Mouse (Mus musculus) brain, adult 2 months (tissue): ENCODE measurements around the gene Tfb2m.

Experiments used
- DNase-seq: peaks from one replicate; pipeline ENCODE4 v3.0.0; 2011; ENCODE audit warnings: low read depth, low spot score

The Tfb2m gene

DNA sequence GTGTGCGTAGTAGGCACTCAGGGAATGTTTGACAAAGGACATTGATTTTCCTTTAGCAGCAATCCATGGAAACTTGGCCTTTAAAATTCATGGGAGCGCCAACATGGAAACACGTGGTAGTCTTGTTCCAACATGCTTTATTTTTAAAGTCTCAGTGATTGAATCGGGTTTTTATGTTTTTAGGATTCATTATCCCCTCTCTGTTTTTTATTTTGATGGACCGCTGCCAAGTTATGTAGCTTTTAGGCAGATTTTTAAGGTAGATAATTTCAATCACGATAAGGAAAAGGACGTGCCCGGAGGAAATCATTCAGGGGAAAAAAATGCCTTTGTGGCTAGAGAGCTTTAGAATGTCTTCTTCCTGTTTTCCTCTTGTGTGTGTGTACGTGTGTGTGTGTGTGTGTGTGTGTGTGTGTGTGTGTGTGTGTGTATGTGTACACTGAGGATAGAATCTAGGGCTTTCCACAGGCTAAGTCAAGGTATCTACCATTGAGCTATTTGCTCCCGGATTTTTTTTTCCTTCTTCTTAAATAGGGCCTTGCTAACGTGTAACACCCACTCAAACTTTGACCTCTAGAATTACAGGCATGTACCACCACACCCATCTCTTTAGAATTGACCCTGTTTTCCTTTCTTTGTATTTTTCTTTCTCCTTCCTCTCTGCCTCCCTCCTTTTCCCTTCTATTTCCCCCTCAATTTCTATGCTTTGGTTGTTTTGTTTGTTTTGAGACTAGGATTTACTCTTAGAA lies 13.6 kb upstream of the Tfb2m start:
- no peak for DNase-seq

GRCm38 (mm10) chr1:179556921-179557320 lies 10.9 kb upstream of the Tfb2m start:
- no peak for DNase-seq

DNA sequence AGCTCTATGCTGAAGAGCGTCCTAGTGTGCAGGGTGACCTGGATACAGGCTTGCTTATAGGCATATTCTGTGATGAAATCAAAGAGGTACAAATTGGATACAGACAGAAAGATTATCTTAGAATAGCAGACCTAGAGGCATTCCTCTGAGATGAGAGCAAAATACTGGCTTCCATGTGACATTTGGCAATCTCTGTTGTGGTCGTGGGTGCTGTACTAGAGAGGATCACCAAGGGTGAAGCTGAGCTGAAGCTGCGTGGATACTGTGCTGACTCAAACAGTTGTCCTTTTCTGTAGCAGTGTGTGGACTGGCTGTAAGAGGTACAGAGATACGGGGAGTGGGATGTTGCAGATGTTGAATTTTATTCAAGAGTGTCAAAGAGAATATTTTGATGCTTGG lies 7.9 kb upstream of the Tfb2m start:
- peak; percentile 31 for DNase-seq

- DNase-seq = peak; percentile 60
Measured at GRCm38 (mm10) chr1:179553197-179553948, 7.3 kb upstream of the Tfb2m start.

- peak; percentile 44 for DNase-seq
Measured at GRCm38 (mm10) chr1:179552751-179553150, 6.7 kb upstream of the Tfb2m start.

- no peak for DNase-seq
Measured at GRCm38 (mm10) chr1:179551921-179552320, 5.9 kb upstream of the Tfb2m start.

DNA sequence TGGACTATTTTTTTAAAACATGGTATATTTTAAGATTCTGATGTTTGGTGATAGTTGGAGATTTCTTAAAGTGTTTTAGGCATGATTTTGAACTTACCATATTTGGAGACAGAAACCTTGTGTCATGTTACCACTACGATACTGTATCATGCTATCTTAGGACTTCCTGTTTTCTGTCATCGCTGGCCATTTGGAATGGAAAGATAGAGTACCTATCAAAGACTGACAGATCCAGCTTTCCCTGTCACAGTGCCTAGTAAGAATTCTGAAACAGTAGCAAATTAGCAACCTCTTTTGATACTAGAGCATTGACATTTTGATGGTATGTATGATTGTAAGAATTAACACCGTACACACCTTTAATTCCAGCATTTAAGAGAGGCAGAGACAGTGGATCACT lies 5.3 kb upstream of the Tfb2m start:
- DNase-seq = no peak

- no peak for DNase-seq
Measured at GRCm38 (mm10) chr1:179548996-179549752, 3.1 kb upstream of the Tfb2m start.

DNA sequence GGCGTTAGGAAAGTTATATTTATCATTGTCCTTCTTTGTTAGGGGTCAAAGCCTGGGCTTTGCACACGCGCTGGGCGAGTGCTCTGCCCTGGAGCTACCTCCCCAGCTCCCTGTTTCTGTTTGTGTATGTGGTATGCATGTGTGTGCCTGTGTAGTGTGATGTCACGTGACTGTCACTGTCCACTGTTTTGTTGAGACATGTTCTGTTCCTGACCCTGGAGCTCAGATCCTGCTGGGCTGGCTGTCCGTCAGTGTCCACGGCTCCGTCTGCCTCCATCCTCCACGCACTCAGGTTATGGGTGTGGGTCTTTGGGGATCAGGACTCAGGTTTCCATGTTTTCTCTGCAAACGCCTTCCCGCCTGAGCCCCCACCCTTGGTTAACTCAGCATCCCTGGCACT lies 2.2 kb upstream of the Tfb2m start:
- no peak for DNase-seq

- DNase-seq = peak; percentile 56
Measured at GRCm38 (mm10) chr1:179547176-179547575, 1.1 kb upstream of the Tfb2m start.

DNA sequence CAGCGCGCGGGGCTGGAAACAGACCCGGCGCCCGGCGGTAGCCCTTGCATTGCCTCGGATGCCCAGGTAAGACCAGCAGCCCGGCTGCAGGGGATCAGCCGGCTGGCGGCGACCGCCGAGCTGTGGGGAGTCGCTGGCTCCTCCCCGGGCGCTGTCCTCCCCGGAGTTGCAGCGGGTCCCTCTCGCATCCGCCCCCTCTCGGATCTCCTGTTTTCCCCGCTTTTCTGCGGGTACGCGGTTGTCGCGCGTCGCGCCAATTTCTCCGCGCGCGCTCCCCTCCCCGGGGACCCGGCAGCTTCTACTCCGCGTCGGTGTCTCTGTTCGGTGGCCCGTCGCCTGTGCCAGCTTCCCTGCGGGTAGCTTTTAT lies 467 bp upstream of the Tfb2m start:
- peak; percentile 69 for DNase-seq

DNA sequence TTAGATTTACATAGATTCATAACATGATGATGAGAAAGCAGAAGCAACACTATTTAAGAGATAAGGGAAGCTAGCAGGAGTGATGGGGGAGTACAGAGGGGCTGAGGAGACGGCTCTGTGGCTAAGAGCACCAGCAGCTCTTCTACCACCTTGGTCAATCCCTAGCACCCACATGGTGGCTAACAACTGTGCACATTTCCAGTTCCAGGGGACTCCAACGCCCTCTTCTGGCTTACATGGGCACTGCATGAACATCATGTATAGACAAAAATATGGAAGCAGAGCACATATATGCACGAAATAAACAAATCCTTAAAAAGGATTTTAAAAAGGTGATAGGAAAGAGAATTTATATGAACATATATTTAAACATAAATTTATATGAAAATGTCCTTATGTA lies 4.6 kb downstream of the Tfb2m start:
- no peak for DNase-seq

DNA sequence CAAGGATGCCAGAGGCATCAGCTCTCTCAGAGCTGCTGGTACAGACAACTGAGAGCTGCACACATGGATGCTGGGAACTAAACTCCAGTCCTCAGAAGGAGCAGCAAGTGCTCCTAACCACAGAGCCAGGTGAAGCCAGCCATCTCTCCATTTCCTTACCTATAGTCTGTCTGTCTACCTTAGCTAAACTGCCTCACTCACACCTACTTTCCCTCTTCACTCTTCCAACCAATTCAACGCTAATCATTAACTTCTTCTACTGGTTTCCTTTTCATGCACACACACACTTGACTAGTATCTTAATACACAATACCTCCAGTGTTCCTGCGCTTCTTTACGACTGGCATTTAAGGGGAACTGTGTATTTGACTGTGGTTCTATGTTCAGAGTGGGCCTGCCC lies 6.2 kb downstream of the Tfb2m start:
- no peak for DNase-seq

DNA sequence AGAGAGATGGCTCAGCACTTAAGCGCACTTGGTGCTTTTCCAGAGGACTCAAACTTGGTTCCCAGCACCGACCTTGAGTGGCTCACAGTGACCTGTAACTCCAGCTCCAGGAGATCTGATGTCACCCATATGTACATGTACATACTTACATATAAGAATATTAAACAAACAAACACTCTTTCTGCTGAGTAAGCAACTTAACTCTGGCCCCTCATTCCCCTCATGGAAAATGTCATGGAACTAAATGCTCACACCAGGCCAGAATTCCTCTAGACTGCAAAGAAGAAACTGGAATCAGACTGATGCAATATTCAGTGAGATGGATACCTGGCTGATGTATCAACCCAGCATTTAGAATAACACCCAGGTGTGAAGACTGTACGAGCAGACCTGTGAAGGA lies 7.0 kb downstream of the Tfb2m start:
- no peak for DNase-seq

DNA sequence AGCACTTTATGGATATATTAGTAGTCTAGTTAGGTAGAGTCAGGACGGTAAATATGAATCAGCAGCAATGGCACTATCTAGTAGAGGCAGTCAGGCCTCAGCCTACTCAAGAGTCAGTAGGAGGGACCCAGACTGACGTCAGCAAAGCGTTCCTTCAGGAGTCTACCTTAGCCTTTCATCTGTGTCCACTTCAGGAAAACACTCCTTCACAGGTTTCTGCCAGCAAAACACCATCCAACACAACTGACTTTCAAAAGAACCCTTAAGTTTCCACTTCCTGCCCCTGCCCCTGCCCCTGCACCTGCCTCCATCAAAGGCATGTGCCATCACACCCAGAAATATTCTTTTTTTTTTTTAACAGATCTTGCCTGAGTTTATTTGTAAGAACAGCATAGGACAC lies 26.2 kb downstream of the Tfb2m start:
- DNase-seq = no peak

DNA sequence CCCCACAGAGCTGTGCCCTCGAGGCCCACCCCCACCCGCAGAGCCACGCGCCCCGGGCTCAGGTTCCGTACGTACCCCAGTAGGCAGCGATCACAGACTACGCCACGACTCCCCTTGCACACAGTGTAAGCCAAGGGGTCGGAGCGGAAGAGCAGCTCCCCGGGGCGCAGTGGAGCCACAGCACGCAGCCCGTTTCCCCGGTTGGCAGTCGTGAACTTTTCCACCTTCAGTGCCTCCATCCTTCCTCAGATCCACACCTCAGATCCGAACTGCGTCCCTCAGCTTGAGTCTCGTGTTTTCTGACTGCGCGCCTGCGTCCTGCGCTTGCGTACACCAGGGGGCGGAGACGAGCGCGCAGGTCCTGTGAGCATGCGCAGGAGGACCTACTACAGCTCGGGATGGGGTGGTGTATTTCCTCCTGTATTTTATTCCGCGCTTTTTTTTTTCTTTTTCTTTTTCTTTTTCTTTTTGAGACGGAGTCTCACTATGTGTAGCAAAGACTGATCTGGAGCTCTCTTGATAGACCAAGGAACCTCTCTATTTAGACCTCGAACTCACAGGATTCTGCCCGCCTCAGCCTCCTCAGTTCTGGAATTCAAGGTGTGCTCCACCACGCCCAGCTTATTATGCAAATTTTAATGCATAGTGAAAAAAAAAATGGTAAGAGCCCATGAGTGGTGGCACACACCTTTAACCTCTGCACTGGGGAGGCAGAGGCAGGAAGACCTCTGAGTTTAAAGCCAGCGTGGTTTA lies 28.2 kb downstream of the Tfb2m start, which contains the start of gene Smyd3:
Gene Smyd3, minus strand, starts transcription at position 329 of the 753 bp plus-strand sequence.
- DNase-seq = peak; percentile 94

GRCm38 (mm10) chr1:179516941-179517712 lies 28.9 kb downstream of the Tfb2m start:
- DNase-seq = peak; percentile 60

- DNase-seq = peak; percentile 77
Measured at GRCm38 (mm10) chr1:179511895-179512294, 34.2 kb downstream of the Tfb2m start.

- DNase-seq = no peak
Measured at GRCm38 (mm10) chr1:179510546-179511340, 35.3 kb downstream of the Tfb2m start.
